Mouse (Mus musculus) urinary bladder, adult 18-20 months (tissue): Measurements from ENCODE around the gene Gm49320.
"Not testable (repeated sequence)": the region's sequence is repeated elsewhere in the genome, so short reads cannot be mapped to it uniquely, and the experiment has no call there.

Source experiments
- DNase-seq, 2 experiments: peaks; one replicate each; pipeline ENCODE4 v3.0.0; 2022; ENCODE audit warnings: low spot score in 2 of 2, mixed read lengths in 2 of 2

The Gm49320 gene

GRCm38 (mm10) chr8:4226739-4227347, 11.8 kb upstream of the Gm49320 start, which contains the start of gene Lrrc8e:
Gene Lrrc8e (plus strand): TSS chr8:4226827.
- peak; percentile 46 to 70 for DNase-seq

- no peak for DNase-seq
Measured at GRCm38 (mm10) chr8:4227919-4228318, 10.7 kb upstream of the Gm49320 start.

- no peak for DNase-seq
Measured at GRCm38 (mm10) chr8:4229784-4230183, 8.9 kb upstream of the Gm49320 start.

- DNase-seq = peak; percentile 48 to 81
Measured at GRCm38 (mm10) chr8:4230612-4231351, 7.9 kb upstream of the Gm49320 start.

- no peak for DNase-seq
Measured at GRCm38 (mm10) chr8:4237814-4238433, 741 bp upstream of the Gm49320 start.

- DNase-seq = no peak
Measured at GRCm38 (mm10) chr8:4239193-4239890, 677 bp downstream of the Gm49320 start.

GRCm38 (mm10) chr8:4245061-4245460, 6.4 kb downstream of the Gm49320 start:
- DNase-seq = no peak

GRCm38 (mm10) chr8:4245737-4246136, 7.1 kb downstream of the Gm49320 start:
- no peak for DNase-seq

- no peak for DNase-seq
Measured at GRCm38 (mm10) chr8:4247241-4247640, 8.6 kb downstream of the Gm49320 start.

GRCm38 (mm10) chr8:4247951-4248540, 9.4 kb downstream of the Gm49320 start, which contains the start of gene Tgfbr3l:
Gene Tgfbr3l (plus strand): TSS chr8:4248214.
- no peak for DNase-seq

- DNase-seq = no peak
Measured at GRCm38 (mm10) chr8:4249213-4249612, 10.5 kb downstream of the Gm49320 start.

GRCm38 (mm10) chr8:4250306-4250970, 11.8 kb downstream of the Gm49320 start:
- DNase-seq = peak; percentile 56 to 79

GRCm38 (mm10) chr8:4252116-4252760, 13.6 kb downstream of the Gm49320 start:
- no peak for DNase-seq

GRCm38 (mm10) chr8:4252934-4253841, 14.5 kb downstream of the Gm49320 start, which contains the start of gene Snapc2:
Gene Snapc2 (plus strand): TSS chr8:4253080.
- DNase-seq = peak; percentile 92 to 98

GRCm38 (mm10) chr8:4254001-4254400, 15.3 kb downstream of the Gm49320 start:
- no peak for DNase-seq

GRCm38 (mm10) chr8:4255471-4255870, 16.8 kb downstream of the Gm49320 start:
- DNase-seq = not testable (repeated sequence)

- DNase-seq = no peak
Measured at GRCm38 (mm10) chr8:4256911-4257310, 18.2 kb downstream of the Gm49320 start.

GRCm38 (mm10) chr8:4257350-4257749, 18.7 kb downstream of the Gm49320 start:
- DNase-seq = no peak

- peak in 1 of 2 experiments; percentile 61 for DNase-seq
Measured at GRCm38 (mm10) chr8:4258233-4258632, 19.6 kb downstream of the Gm49320 start.
